Mouse (Mus musculus) forebrain, embryonic 13.5 days (tissue): ENCODE results near the gene Ern1. TPM values are rescaled to one million over a fixed set of nuclear protein-coding genes. Genes with fewer than 3 reads are reported as not detected.

Source experiments
- ATAC-seq: fragments of 200-750 bp; cut with Nextera tagmentation; 2 replicates; pipeline ENCODE4 v1.8.0; 2017
- H3K27ac ChIP-seq: fragments of 300-500 bp; sonication (generic); 2 replicates; pipeline ENCODE4 v1.5.1; 2015; ENCODE audit warnings: inconsistent platforms, mild to moderate bottlenecking, moderate library complexity
- H3K27me3 ChIP-seq: fragments of 300-500 bp; sonication (generic); 2 replicates; pipeline ENCODE4 v1.6.1; 2015; ENCODE audit warnings: mild to moderate bottlenecking, inconsistent platforms
- H3K36me3 ChIP-seq: fragments of 300-500 bp; sonication (generic); 2 replicates; pipeline ENCODE4 v1.6.1; 2015; ENCODE audit warnings: mild to moderate bottlenecking, inconsistent platforms; ENCODE audit not compliant: poor library complexity, severe bottlenecking
- H3K4me1 ChIP-seq: fragments of 300-500 bp; sonication (generic); 2 replicates; pipeline ENCODE4 v1.6.1; 2015; ENCODE audit warnings: inconsistent platforms
- H3K4me2 ChIP-seq: fragments of 300-500 bp; sonication (generic); 2 replicates; pipeline ENCODE4 v1.6.1; 2015; ENCODE audit warnings: inconsistent platforms, mild to moderate bottlenecking, moderate library complexity
- H3K4me3 ChIP-seq: fragments of 300-500 bp; sonication (generic); 2 replicates; pipeline ENCODE4 v1.5.1; 2015; ENCODE audit warnings: mild to moderate bottlenecking, inconsistent platforms
- H3K9ac ChIP-seq: fragments of 300-500 bp; sonication (generic); 2 replicates; pipeline ENCODE4 v1.6.1; 2015; ENCODE audit warnings: mild to moderate bottlenecking, inconsistent platforms
- H3K9me3 ChIP-seq: fragments of 300-500 bp; sonication (generic); replicated peaks from 2 replicates; pipeline ENCODE4 v1.6.1; 2016; ENCODE audit warnings: inconsistent platforms
- WGBS: fragments of 180-500 bp; shearing (Covaris S2); methylation state at CpG from one replicate; pipeline ENCODE4 v1.1.7; 2015; 5-methylcytosine and 5-hydroxymethylcytosine counted together
- polyA plus RNA-seq: library from polyadenylated mRNA; unstranded; fragments of >200 nt; fragmentation: Nextera tagmentation; extraction: Ambion mirVana; gene quantifications from 2 replicates; pipeline ENCODE4 v1.2.1, GENCODE M21; 2015

Ern1 gene
- polyA plus RNA-seq, 1 experiment from 2014 or later = 5.6 TPM

- Histone ChIP-seq H3K27ac (peak overlapping the region; percentile 81), H3K36me3 (no peaks in the 10 kb centered on the region), H3K4me3 (peak overlapping the region; percentile 86), H3K9ac (peak overlapping the region; percentile 79), H3K4me2 (peak overlapping the region; percentile 73), H3K9me3 (no peaks in the 10 kb centered on the region), H3K27me3 (no peaks in the 10 kb centered on the region), H3K4me1 (peaks cover 13% of the 10 kb centered on the region)
- peak; percentile 88 for ATAC-seq
- under 1% methylated on average over 58 of the region's 86 CpGs for WGBS
These were observed 553 bp downstream of the Ern1 start for GRCm38 (mm10) chr11:106486866-106487732.

- peak overlapping the region; percentile 73 for H3K4me2 ChIP-seq
- no peak for ATAC-seq
- H3K4me1 ChIP-seq = peaks cover 13% of the 10 kb centered on the region
- H3K9me3 ChIP-seq = no peaks in the 10 kb centered on the region
- peak overlapping the region; percentile 86 for H3K4me3 ChIP-seq
- H3K27me3 ChIP-seq = no peaks in the 10 kb centered on the region
- H3K9ac ChIP-seq = peak overlapping the region; percentile 79
- 50% methylated on average over 16 of the region's 16 CpGs for WGBS
- H3K36me3 ChIP-seq = no peaks in the 10 kb centered on the region
- H3K27ac ChIP-seq = no peak overlapping the region
These were observed 1.4 kb downstream of the Ern1 start for GRCm38 (mm10) chr11:106486042-106486865.

DNA sequence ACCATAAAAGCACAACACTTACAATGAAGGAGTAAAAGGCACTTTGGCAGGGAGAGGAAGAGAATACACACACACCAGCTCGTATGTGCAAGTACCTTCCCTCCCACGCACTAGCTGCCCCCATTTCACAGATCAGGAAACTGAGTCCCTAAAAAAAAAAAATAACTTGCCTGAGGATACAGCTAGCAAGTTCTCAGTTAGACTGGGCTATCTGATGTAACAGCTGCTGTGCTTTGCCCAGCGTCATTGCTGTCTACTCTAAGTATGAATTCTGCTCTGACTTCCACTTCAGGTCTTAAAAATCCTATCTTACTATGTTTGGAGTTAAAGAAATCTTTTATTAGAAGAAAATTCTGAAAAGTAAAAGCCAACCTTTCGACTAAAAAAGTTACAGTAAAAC, 2.0 kb downstream of the Ern1 start:
- Histone ChIP-seq H3K27ac (no peak overlapping the region), H3K27me3 (no peaks in the 10 kb centered on the region), H3K4me2 (no peak overlapping the region), H3K36me3 (no peaks in the 10 kb centered on the region), H3K9me3 (no peaks in the 10 kb centered on the region), H3K4me1 (peaks cover 13% of the 10 kb centered on the region), H3K9ac (no peak overlapping the region), H3K4me3 (no peak overlapping the region)
- 90% methylated on average over 4 of the region's 4 CpGs for WGBS
- ATAC-seq = no peak

- Histone ChIP-seq H3K4me2 (no peak overlapping the region), H3K9ac (no peak overlapping the region), H3K4me3 (no peak overlapping the region), H3K9me3 (no peaks in the 10 kb centered on the region), H3K36me3 (no peaks in the 10 kb centered on the region), H3K27me3 (no peaks in the 10 kb centered on the region), H3K4me1 (peaks cover 13% of the 10 kb centered on the region), H3K27ac (no peak overlapping the region)
- WGBS = 96% methylated on average over 4 of the region's 4 CpGs
- no peak for ATAC-seq
These were observed 2.8 kb downstream of the Ern1 start for GRCm38 (mm10) chr11:106484875-106485274.

GRCm38 (mm10) chr11:106482867-106483266, 4.8 kb downstream of the Ern1 start:
- Histone ChIP-seq H3K27ac (no peak overlapping the region), H3K9me3 (no peaks in the 10 kb centered on the region), H3K9ac (no peak overlapping the region), H3K27me3 (no peaks in the 10 kb centered on the region), H3K36me3 (no peaks in the 10 kb centered on the region), H3K4me2 (no peak overlapping the region), H3K4me3 (no peak overlapping the region), H3K4me1 (peaks cover 15% of the 10 kb centered on the region)
- 94% methylated on average over 8 of the region's 8 CpGs for WGBS
- ATAC-seq = no peak

GRCm38 (mm10) chr11:106481651-106482050, 6.0 kb downstream of the Ern1 start:
- no peak overlapping the region for H3K27ac ChIP-seq
- no peak for ATAC-seq
- H3K4me1 ChIP-seq = peaks cover 12% of the 10 kb centered on the region
- no peaks in the 10 kb centered on the region for H3K36me3 ChIP-seq
- H3K4me2 ChIP-seq = no peak overlapping the region
- H3K27me3 ChIP-seq = no peaks in the 10 kb centered on the region
- WGBS = 89% methylated on average over 4 of the region's 4 CpGs
- no peak overlapping the region for H3K9ac ChIP-seq
- H3K9me3 ChIP-seq = no peaks in the 10 kb centered on the region
- no peak overlapping the region for H3K4me3 ChIP-seq

- WGBS = 89% methylated on average over 3 of the region's 3 CpGs
- H3K36me3 ChIP-seq = no peaks in the 10 kb centered on the region
- H3K4me3 ChIP-seq = no peak overlapping the region
- H3K27ac ChIP-seq = no peak overlapping the region
- no peak overlapping the region for H3K9ac ChIP-seq
- H3K4me1 ChIP-seq = 0 out of 2 replicates have a peak, but pooled peaks cover 5% of the 10 kb centered on the region
- no peak overlapping the region for H3K4me2 ChIP-seq
- no peak for ATAC-seq
- no peaks in the 10 kb centered on the region for H3K9me3 ChIP-seq
- H3K27me3 ChIP-seq = no peaks in the 10 kb centered on the region
These were observed 7.1 kb downstream of the Ern1 start for GRCm38 (mm10) chr11:106480530-106480885.

GRCm38 (mm10) chr11:106479619-106480529, 7.8 kb downstream of the Ern1 start:
- no peaks in the 10 kb centered on the region for H3K36me3 ChIP-seq
- H3K4me1 ChIP-seq = 0 out of 2 replicates have a peak, but pooled peaks cover 5% of the 10 kb centered on the region
- WGBS = 86% methylated on average over 9 of the region's 9 CpGs
- no peak for ATAC-seq
- H3K4me2 ChIP-seq = no peak overlapping the region
- no peak overlapping the region for H3K27ac ChIP-seq
- H3K27me3 ChIP-seq = no peaks in the 10 kb centered on the region
- no peak overlapping the region for H3K9ac ChIP-seq
- no peak overlapping the region for H3K4me3 ChIP-seq
- no peaks in the 10 kb centered on the region for H3K9me3 ChIP-seq

- Histone ChIP-seq H3K9ac (no peak overlapping the region), H3K27me3 (no peaks in the 10 kb centered on the region), H3K4me2 (no peak overlapping the region), H3K4me1 (0 out of 2 replicates have a peak, but pooled peaks cover 5% of the 10 kb centered on the region), H3K4me3 (no peak overlapping the region), H3K36me3 (no peaks in the 10 kb centered on the region), H3K9me3 (no peaks in the 10 kb centered on the region), H3K27ac (no peak overlapping the region)
- no peak for ATAC-seq
- WGBS = 41% methylated on average over 1 of the region's 1 CpGs
These were observed 8.9 kb downstream of the Ern1 start for GRCm38 (mm10) chr11:106478745-106479144.

DNA sequence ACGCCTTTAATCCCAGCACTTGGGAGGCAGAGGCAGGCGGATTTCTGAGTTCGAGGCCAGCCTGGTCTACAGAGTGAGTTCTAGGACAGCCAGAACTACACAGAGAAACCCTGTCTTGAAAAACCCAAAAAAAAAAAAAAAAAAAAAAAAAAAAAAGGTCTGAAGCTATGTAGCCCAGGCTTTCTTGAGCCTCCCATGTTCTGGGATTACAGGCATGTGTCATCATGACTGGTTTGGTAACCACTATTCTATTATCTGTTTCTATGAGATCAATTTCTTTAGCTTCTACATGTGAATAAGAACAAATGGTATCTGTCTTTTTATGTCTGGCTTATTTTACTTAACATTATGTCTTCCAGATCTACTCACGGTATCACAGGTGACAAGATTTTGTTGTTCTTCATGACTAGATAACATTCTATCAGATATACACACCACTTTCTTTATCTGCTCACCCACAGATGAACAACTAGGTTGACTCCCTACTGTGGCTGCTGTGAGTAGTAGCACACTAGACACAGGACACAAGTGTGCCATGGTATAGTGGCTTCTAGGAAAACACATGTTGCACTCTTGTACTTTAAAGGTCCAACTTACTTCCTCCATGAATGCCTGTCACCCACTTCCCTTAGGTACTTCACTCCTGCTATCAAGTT, 10.0 kb downstream of the Ern1 start:
- Histone ChIP-seq H3K27me3 (no peaks in the 10 kb centered on the region), H3K9ac (no peak overlapping the region), H3K4me2 (no peak overlapping the region), H3K27ac (no peak overlapping the region), H3K36me3 (no peaks in the 10 kb centered on the region), H3K9me3 (no peaks in the 10 kb centered on the region), H3K4me3 (no peak overlapping the region), H3K4me1 (0 out of 2 replicates have a peak, but pooled peaks cover 5% of the 10 kb centered on the region)
- 100% methylated on average over 4 of the region's 4 CpGs for WGBS
- ATAC-seq = no peak

- 0 out of 2 replicates have a peak, but pooled peaks cover 5% of the 10 kb centered on the region for H3K4me1 ChIP-seq
- no peak overlapping the region for H3K4me3 ChIP-seq
- H3K9ac ChIP-seq = no peak overlapping the region
- ATAC-seq = no peak
- no peaks in the 10 kb centered on the region for H3K9me3 ChIP-seq
- no peak overlapping the region for H3K4me2 ChIP-seq
- H3K27ac ChIP-seq = no peak overlapping the region
- WGBS = 81% methylated on average over 1 of the region's 1 CpGs
- no peaks in the 10 kb centered on the region for H3K27me3 ChIP-seq
- no peaks in the 10 kb centered on the region for H3K36me3 ChIP-seq
These were observed 12.3 kb downstream of the Ern1 start for GRCm38 (mm10) chr11:106475309-106475708.
